Mouse (Mus musculus) erythroblast, embryonic 14.5 days (primary cell): ENCODE data around the gene Foxn3. TPM values are rescaled to one million over a fixed set of nuclear protein-coding genes. Genes with fewer than 3 reads are reported as not detected.

ENCODE experiments used
- H3K27me3 ChIP-seq: 2 replicates; pipeline ENCODE4 v1.6.1; 2012; ENCODE audit warnings: inconsistent platforms; ENCODE audit not compliant: control insufficient read depth
- H3K36me3 ChIP-seq: 2 replicates; pipeline ENCODE4 v1.6.1; 2012; ENCODE audit warnings: mild to moderate bottlenecking, inconsistent platforms; ENCODE audit not compliant: control insufficient read depth
- H3K4me1 ChIP-seq: 2 replicates; pipeline ENCODE4 v1.6.1; 2012; ENCODE audit warnings: inconsistent platforms; ENCODE audit not compliant: control insufficient read depth
- H3K4me3 ChIP-seq: replicated peaks from 2 replicates; pipeline ENCODE3; 2012; ENCODE audit warnings: moderate library complexity, mild to moderate bottlenecking, inconsistent platforms
- H3K9me3 ChIP-seq: 2 replicates; pipeline ENCODE4 v1.6.1; 2012; ENCODE audit warnings: low read length, inconsistent platforms, mixed read lengths; ENCODE audit not compliant: control insufficient read depth
- GATA1 ChIP-seq: IDR thresholded peaks from 2 replicates; pipeline ENCODE4 v1.6.1; 2012; ENCODE audit warnings: low read length, inconsistent platforms, mixed read lengths
- TAL1 ChIP-seq: IDR thresholded peaks from 3 replicates; pipeline ENCODE4 v1.6.1; 2012; ENCODE audit warnings: low read length, inconsistent platforms, mixed read lengths
- polyA plus RNA-seq: library from polyadenylated mRNA; stranded (reverse); fragments of >175 nt; gene quantifications from 2 replicates; pipeline ENCODE4 v1.2.3, GENCODE M21; 2012

The Foxn3 gene
- polyA plus RNA-seq, 1 experiment: 0.84 TPM

GRCm38 (mm10) chr12:99169925-99170324, 393.5 kb downstream of the Foxn3 start:
- TF ChIP-seq GATA1 (no peak), TAL1 (no peak)
- Histone ChIP-seq H3K9me3 (0 out of 2 replicates have a peak, but pooled peaks cover 4% of the 10 kb centered on the region), H3K27me3 (no peaks in the 10 kb centered on the region), H3K4me3 (no peak overlapping the region), H3K4me1 (no peaks in the 10 kb centered on the region), H3K36me3 (no peaks in the 10 kb centered on the region)

- H3K9me3 ChIP-seq: no peaks in the 10 kb centered on the region
- H3K4me1 ChIP-seq: no peaks in the 10 kb centered on the region
- no peaks in the 10 kb centered on the region for H3K27me3 ChIP-seq
- TF ChIP-seq TAL1: no peak
- no peak for TF ChIP-seq GATA1
- no peak overlapping the region for H3K4me3 ChIP-seq
- no peaks in the 10 kb centered on the region for H3K36me3 ChIP-seq
Observed at GRCm38 (mm10) chr12:99166091-99166490, 397.3 kb downstream of the Foxn3 start.

GRCm38 (mm10) chr12:99163342-99163682, 400.1 kb downstream of the Foxn3 start:
- no peaks in the 10 kb centered on the region for H3K27me3 ChIP-seq
- H3K4me1 ChIP-seq: no peaks in the 10 kb centered on the region
- H3K4me3 ChIP-seq: no peak overlapping the region
- TF ChIP-seq TAL1 (no peak), GATA1 (no peak)
- H3K36me3 ChIP-seq: no peaks in the 10 kb centered on the region
- peaks cover 6% of the 10 kb centered on the region for H3K9me3 ChIP-seq

- Histone ChIP-seq H3K4me3 (no peak overlapping the region), H3K36me3 (no peaks in the 10 kb centered on the region), H3K4me1 (no peaks in the 10 kb centered on the region), H3K27me3 (no peaks in the 10 kb centered on the region), H3K9me3 (peaks cover 8% of the 10 kb centered on the region)
- no peak for TF ChIP-seq GATA1
- TF ChIP-seq TAL1: no peak
Observed at GRCm38 (mm10) chr12:99162639-99163341, 400.6 kb downstream of the Foxn3 start.

- H3K4me1 ChIP-seq: no peaks in the 10 kb centered on the region
- H3K27me3 ChIP-seq: no peaks in the 10 kb centered on the region
- TF ChIP-seq GATA1 (no peak), TAL1 (no peak)
- H3K4me3 ChIP-seq: no peak overlapping the region
- H3K9me3 ChIP-seq: peaks cover 8% of the 10 kb centered on the region
- H3K36me3 ChIP-seq: no peaks in the 10 kb centered on the region
Observed at GRCm38 (mm10) chr12:99162188-99162587, 401.2 kb downstream of the Foxn3 start.

- Histone ChIP-seq H3K27me3 (no peaks in the 10 kb centered on the region), H3K9me3 (peaks cover 11% of the 10 kb centered on the region), H3K4me3 (no peak overlapping the region), H3K36me3 (no peaks in the 10 kb centered on the region), H3K4me1 (no peaks in the 10 kb centered on the region)
- TF ChIP-seq TAL1 (no peak), GATA1 (no peak)
Observed at GRCm38 (mm10) chr12:99160061-99160460, 403.3 kb downstream of the Foxn3 start.

GRCm38 (mm10) chr12:99155904-99156303, 407.5 kb downstream of the Foxn3 start:
- Histone ChIP-seq H3K27me3 (no peaks in the 10 kb centered on the region), H3K9me3 (peaks cover 11% of the 10 kb centered on the region), H3K4me1 (no peaks in the 10 kb centered on the region), H3K4me3 (no peak overlapping the region), H3K36me3 (no peaks in the 10 kb centered on the region)
- no peak for TF ChIP-seq TAL1
- no peak for TF ChIP-seq GATA1

GRCm38 (mm10) chr12:99154230-99154629, 409.2 kb downstream of the Foxn3 start:
- H3K9me3 ChIP-seq: peaks cover 14% of the 10 kb centered on the region
- H3K4me1 ChIP-seq: no peaks in the 10 kb centered on the region
- TF ChIP-seq TAL1 (no peak), GATA1 (no peak)
- H3K27me3 ChIP-seq: no peaks in the 10 kb centered on the region
- no peaks in the 10 kb centered on the region for H3K36me3 ChIP-seq
- no peak overlapping the region for H3K4me3 ChIP-seq

GRCm38 (mm10) chr12:99153664-99154063, 409.7 kb downstream of the Foxn3 start:
- H3K4me1 ChIP-seq: no peaks in the 10 kb centered on the region
- peaks cover 17% of the 10 kb centered on the region for H3K9me3 ChIP-seq
- H3K27me3 ChIP-seq: no peaks in the 10 kb centered on the region
- no peaks in the 10 kb centered on the region for H3K36me3 ChIP-seq
- TF ChIP-seq GATA1 (no peak), TAL1 (no peak)
- H3K4me3 ChIP-seq: no peak overlapping the region

GRCm38 (mm10) chr12:99150126-99150525, 413.3 kb downstream of the Foxn3 start:
- Histone ChIP-seq H3K36me3 (no peaks in the 10 kb centered on the region), H3K9me3 (peaks cover 9% of the 10 kb centered on the region), H3K4me3 (no peak overlapping the region), H3K27me3 (no peaks in the 10 kb centered on the region), H3K4me1 (no peaks in the 10 kb centered on the region)
- TF ChIP-seq GATA1: no peak
- TF ChIP-seq TAL1: no peak
